Mouse (Mus musculus) erythroblast, embryonic 14.5 days (primary cell): Measurements from ENCODE around the gene Xpo6. TPM values are rescaled to one million over a fixed set of nuclear protein-coding genes. Genes with fewer than 3 reads are reported as not detected.
A peak's percentile ranks its signal among the peaks of the same experiment; 100 is the strongest.

ENCODE experiments used
- H3K27me3 ChIP-seq: 2 replicates; pipeline ENCODE4 v1.6.1; 2012; ENCODE audit warnings: inconsistent platforms; ENCODE audit not compliant: control insufficient read depth
- H3K36me3 ChIP-seq: 2 replicates; pipeline ENCODE4 v1.6.1; 2012; ENCODE audit warnings: mild to moderate bottlenecking, inconsistent platforms; ENCODE audit not compliant: control insufficient read depth
- H3K4me1 ChIP-seq: 2 replicates; pipeline ENCODE4 v1.6.1; 2012; ENCODE audit warnings: inconsistent platforms; ENCODE audit not compliant: control insufficient read depth
- H3K4me3 ChIP-seq: replicated peaks from 2 replicates; pipeline ENCODE3; 2012; ENCODE audit warnings: moderate library complexity, mild to moderate bottlenecking, inconsistent platforms
- H3K9me3 ChIP-seq: 2 replicates; pipeline ENCODE4 v1.6.1; 2012; ENCODE audit warnings: low read length, inconsistent platforms, mixed read lengths; ENCODE audit not compliant: control insufficient read depth
- GATA1 ChIP-seq: IDR thresholded peaks from 2 replicates; pipeline ENCODE4 v1.6.1; 2012; ENCODE audit warnings: low read length, inconsistent platforms, mixed read lengths
- TAL1 ChIP-seq: IDR thresholded peaks from 3 replicates; pipeline ENCODE4 v1.6.1; 2012; ENCODE audit warnings: low read length, inconsistent platforms, mixed read lengths
- polyA plus RNA-seq: library from polyadenylated mRNA; stranded (reverse); fragments of >175 nt; gene quantifications from 2 replicates; pipeline ENCODE4 v1.2.3, GENCODE M21; 2012

Gene Xpo6
- polyA plus RNA-seq = 4.8 and 9.6 TPM in 2 replicates

DNA sequence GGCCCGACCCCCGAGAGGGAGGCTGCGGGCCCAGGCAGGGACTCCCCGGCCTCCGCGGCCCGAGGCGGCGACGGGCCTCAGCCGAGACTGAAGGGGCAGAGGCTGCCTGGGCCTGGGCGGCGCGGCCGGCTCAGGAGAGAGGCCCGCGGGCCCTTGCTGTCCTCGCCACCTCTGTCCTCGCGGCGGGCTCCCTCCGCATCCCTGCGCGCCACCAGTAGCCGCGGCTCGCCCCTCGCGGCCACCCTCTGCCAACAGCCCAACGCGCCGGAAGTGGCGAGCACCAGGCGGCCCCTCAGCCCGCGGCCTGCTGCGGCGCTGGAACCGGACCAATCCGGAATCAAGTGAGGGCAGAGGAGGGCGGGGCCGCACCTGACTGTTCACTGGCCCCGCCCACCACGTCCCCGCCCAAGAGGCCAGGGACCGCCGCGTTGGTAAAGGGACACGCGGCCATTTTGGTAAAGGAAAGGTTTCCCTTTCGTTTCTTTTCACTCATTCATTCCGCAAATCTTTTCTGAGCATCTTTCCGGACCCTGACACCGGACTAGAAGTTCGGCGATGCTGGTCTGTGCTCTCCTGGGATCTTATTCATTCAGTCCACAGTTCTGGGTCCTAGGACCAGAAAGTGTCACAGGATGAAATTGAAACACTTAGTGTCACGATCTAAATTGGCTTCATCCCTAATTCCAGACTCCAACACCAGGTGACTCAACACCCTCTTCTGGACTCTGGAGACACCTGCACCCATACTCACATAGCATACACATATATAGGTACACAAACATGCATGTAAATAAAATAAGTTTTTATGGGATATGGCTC, at the start of gene Xpo6:
TSS of gene Xpo6 (minus strand) at position 324 of the 819 bp plus-strand sequence.
- H3K36me3 ChIP-seq = no peaks in the 10 kb centered on the region; the same call in 1 of the 2 replicates
- peaks cover 2% of the 10 kb centered on the region; the same call in 1 of the 2 replicates for H3K27me3 ChIP-seq
- H3K4me1 ChIP-seq = peaks cover 48% of the 10 kb centered on the region
- no peak for TF ChIP-seq GATA1
- no peak for TF ChIP-seq TAL1
- no peaks in the 10 kb centered on the region for H3K9me3 ChIP-seq
- peak within 1 kb of the TSS; percentile 90 for H3K4me3 ChIP-seq

DNA sequence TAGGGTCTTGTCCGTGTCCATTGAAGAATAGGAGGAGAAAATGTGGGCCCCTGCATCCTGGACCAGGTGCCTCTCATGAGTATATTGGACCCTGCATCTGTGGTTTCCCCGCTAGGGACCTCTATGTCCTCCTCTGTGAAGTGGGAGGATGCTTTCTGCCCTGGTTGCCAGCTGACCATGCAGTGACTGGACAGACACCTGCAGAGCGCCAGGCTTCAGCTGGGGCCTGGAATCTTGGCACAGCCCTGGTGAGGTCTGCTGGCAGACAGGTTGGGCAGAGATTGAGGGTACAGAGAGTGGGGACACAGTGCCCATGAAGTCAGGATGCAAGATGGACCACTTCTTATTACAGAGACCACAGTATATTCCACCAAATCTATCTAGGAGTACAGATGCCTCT, 49.7 kb upstream of the Xpo6 start:
- Histone ChIP-seq H3K4me1 (no peaks in the 10 kb centered on the region), H3K36me3 (no peaks in the 10 kb centered on the region), H3K27me3 (peaks cover 6% of the 10 kb centered on the region; the same call in 1 of the 2 replicates), H3K9me3 (no peaks in the 10 kb centered on the region), H3K4me3 (no peak overlapping the region)
- TF ChIP-seq TAL1 (no peak), GATA1 (no peak)

DNA sequence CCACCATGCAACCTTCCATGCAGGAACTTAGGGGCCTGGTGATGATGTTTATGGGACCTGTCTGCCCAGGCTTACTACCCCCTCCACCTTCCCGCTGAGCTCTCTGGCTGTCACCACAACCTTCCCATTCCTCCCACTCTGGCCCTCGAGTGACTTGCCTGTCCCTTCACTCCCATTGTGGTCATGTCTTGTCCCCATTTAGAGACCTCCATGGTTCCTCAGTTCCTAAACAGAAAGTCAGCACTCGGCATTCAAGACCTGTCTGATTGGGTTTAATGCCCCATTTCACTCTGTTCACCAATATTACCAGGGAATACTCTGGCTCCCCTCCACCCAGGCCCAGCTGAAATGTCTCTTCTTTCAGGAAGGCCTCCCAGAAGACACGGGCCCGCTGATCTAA, 48.8 kb upstream of the Xpo6 start:
- H3K9me3 ChIP-seq = no peaks in the 10 kb centered on the region
- H3K4me1 ChIP-seq = no peaks in the 10 kb centered on the region
- peaks cover 6% of the 10 kb centered on the region; the same call in 1 of the 2 replicates for H3K27me3 ChIP-seq
- H3K36me3 ChIP-seq = no peaks in the 10 kb centered on the region
- no peak for TF ChIP-seq GATA1
- no peak for TF ChIP-seq TAL1
- H3K4me3 ChIP-seq = no peak overlapping the region

DNA sequence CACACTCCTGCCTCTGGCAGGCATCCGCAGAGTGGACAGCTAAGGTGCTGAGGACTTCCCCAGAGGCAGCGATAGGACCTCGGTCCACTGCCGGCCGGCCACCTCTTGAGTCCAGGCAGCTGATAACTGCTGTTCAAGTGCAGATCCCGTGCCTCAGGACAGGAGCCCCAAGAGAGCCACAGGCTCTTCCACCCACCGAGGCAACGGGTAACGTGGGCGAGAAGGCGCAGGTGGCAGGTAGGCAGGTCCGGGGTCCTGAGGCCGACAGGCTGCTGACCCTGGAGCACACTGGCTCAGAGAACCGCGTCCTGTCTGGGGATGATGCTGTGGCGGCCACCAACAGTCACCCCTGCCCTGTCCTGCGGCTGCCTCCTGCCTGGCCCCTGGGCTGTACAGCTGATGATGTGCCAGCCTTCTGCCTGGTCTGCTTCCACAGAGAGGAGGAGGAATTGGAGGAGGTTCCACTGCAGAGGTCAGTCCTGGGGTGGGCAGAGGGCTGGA, 48.4 kb upstream of the Xpo6 start:
- H3K4me3 ChIP-seq = no peak overlapping the region
- TF ChIP-seq TAL1 (no peak), GATA1 (no peak)
- no peaks in the 10 kb centered on the region for H3K9me3 ChIP-seq
- no peaks in the 10 kb centered on the region for H3K36me3 ChIP-seq
- peaks cover 6% of the 10 kb centered on the region; the same call in 1 of the 2 replicates for H3K27me3 ChIP-seq
- no peaks in the 10 kb centered on the region for H3K4me1 ChIP-seq

DNA sequence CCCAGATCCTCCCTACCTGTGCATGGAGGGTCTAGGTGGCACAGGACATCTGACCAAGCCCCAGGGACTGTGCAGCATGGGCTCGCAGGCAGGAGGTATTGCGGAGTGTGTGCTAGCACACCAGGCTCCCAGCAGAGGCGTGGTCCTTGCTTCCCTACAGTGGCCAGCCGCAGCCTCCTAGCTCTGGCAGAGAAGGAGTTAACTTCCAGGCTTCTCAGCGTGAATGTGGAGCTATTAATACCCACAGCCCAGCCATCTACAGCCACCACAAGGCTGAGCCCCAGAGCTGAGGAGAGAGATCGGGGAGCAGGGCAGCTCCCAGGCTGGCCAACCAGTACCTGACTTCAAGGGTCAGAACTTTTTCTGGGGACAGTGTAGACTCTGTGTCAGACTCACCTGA, 47.8 kb upstream of the Xpo6 start:
- Histone ChIP-seq H3K36me3 (no peaks in the 10 kb centered on the region), H3K4me1 (no peaks in the 10 kb centered on the region), H3K9me3 (no peaks in the 10 kb centered on the region), H3K27me3 (peaks cover 6% of the 10 kb centered on the region; the same call in 1 of the 2 replicates), H3K4me3 (no peak overlapping the region)
- TF ChIP-seq TAL1 (no peak), GATA1 (no peak)

DNA sequence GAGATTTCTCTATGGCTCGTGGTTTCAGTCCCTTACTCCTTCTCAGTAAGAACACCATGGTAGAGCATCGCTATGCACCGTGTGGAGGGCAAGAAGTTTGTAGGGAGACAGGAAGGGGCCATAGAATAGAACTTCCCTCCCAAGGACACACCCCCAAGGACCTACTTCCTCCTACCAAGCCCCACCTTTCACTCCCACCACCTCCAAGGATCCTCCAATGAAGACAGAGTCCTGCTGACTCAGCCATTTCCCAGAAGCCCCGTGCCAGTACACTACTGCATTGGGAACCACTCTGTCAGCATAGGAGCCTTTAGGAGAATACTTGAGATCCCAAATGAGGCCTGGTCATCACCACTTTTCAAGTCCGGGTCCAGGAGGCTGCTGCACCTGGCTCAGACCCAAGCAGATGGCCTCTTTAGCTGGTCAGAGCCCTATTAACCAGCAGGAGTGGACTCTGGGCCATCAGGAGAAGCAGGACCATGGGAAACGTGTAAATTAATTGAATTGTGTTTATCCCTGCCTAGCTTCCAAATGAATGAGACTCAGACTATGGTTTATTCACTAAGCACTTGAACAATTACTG, 44.0 kb upstream of the Xpo6 start:
- TF ChIP-seq TAL1 (no peak), GATA1 (no peak)
- Histone ChIP-seq H3K4me3 (no peak overlapping the region), H3K36me3 (no peaks in the 10 kb centered on the region), H3K9me3 (no peaks in the 10 kb centered on the region), H3K4me1 (peaks cover 3% of the 10 kb centered on the region), H3K27me3 (peaks cover 6% of the 10 kb centered on the region; the same call in 1 of the 2 replicates)

DNA sequence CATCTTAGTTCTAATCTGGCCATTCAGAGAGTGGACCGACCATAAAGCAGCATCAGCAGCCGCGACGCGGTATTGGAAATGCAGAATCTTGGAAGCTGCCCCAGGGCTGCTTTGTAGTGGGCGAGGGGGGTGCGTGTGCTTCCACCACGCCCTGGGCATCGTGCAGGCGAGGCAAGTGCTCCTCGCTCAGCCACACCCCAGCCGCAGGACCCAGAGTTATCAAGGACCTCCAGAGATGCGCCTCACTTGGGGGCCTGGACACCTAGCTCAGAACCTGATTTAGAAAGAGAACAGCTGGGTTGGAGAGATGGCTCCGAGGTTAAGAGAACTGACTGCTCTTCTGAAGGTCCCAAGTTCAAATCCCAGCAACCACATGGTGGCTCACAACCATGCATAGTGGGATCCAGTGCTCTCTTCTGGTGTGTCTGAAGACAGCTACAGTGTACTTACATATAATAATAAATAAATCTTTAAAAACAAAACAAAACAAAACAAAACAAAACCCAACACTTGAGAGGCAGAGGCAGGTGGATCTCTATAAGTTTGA, 40.6 kb upstream of the Xpo6 start:
- no peak overlapping the region for H3K4me3 ChIP-seq
- peaks cover 5% of the 10 kb centered on the region for H3K4me1 ChIP-seq
- H3K9me3 ChIP-seq = no peaks in the 10 kb centered on the region
- TF ChIP-seq GATA1 = no peak
- TF ChIP-seq TAL1 = no peak
- H3K36me3 ChIP-seq = no peaks in the 10 kb centered on the region
- H3K27me3 ChIP-seq = no peaks in the 10 kb centered on the region

DNA sequence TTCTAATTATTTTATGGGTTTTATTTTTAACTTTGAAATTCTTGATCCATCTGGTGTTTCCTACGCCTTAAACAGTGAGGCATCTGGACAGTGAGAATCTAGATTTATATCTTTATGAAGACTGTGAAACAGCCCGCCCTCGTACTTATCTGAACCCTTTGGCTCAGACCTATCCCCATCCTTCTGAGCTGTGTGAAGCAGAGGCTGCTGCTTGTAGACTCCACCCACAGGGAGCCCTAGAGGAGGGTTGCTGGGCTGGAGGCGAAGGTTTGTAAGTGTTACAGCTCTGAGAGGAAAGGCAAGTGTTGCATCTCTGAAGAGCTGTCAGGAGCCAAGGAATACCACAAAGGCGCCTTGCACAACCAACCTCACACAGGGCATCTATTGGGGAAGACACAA, 36.5 kb upstream of the Xpo6 start:
- H3K4me1 ChIP-seq = peaks cover 5% of the 10 kb centered on the region
- no peak overlapping the region for H3K4me3 ChIP-seq
- no peak for TF ChIP-seq TAL1
- TF ChIP-seq GATA1 = no peak
- H3K9me3 ChIP-seq = no peaks in the 10 kb centered on the region
- H3K27me3 ChIP-seq = no peaks in the 10 kb centered on the region
- no peaks in the 10 kb centered on the region for H3K36me3 ChIP-seq
